Mouse (Mus musculus) forebrain, embryonic 16.5 days (tissue): ENCODE data around the gene Fam241b. TPM values are rescaled to one million over a fixed set of nuclear protein-coding genes. Genes with fewer than 3 reads are reported as not detected.

Source experiments
- ATAC-seq: fragments of 200-750 bp; cut with Nextera tagmentation; 2 replicates; pipeline ENCODE4 v1.8.0; 2017; ENCODE audit warnings: mild to moderate bottlenecking, moderate library complexity
- H3K27ac ChIP-seq: fragments of 300-500 bp; sonication (generic); 2 replicates; pipeline ENCODE4 v1.5.1; 2014; ENCODE audit warnings: low read length, control low read depth
- H3K27me3 ChIP-seq: fragments of 300-500 bp; sonication (generic); replicated peaks from 2 replicates; pipeline ENCODE4 v1.6.1; 2014; ENCODE audit warnings: low read length; ENCODE audit not compliant: control insufficient read depth, insufficient read depth
- H3K36me3 ChIP-seq: fragments of 300-500 bp; sonication (generic); 2 replicates; pipeline ENCODE4 v1.6.1; 2014; ENCODE audit not compliant: control insufficient read depth, insufficient read depth
- H3K4me1 ChIP-seq: fragments of 300-500 bp; sonication (generic); replicated peaks from 2 replicates; pipeline ENCODE4 v1.6.1; 2014; ENCODE audit warnings: low read length; ENCODE audit not compliant: control insufficient read depth, insufficient read depth
- H3K4me2 ChIP-seq: fragments of 300-500 bp; sonication (generic); 2 replicates; pipeline ENCODE4 v1.6.1; 2014; ENCODE audit warnings: mild to moderate bottlenecking, low read length, control low read depth
- H3K4me3 ChIP-seq: fragments of 300-500 bp; sonication (generic); replicated peaks from 2 replicates; pipeline ENCODE4 v1.5.1; 2014; ENCODE audit warnings: mild to moderate bottlenecking, low read length, control low read depth
- H3K9ac ChIP-seq: fragments of 300-500 bp; sonication (generic); replicated peaks from 2 replicates; pipeline ENCODE4 v1.6.1; 2014; ENCODE audit warnings: low read depth, low read length, control low read depth
- H3K9me3 ChIP-seq: fragments of 300-500 bp; sonication (generic); 2 replicates; pipeline ENCODE4 v1.6.1; 2016; ENCODE audit warnings: low read length; ENCODE audit not compliant: control insufficient read depth
- WGBS: fragments of 180-500 bp; shearing (Covaris S2); extraction: QIAGEN DNeasy Blood & Tissue Kit; methylation state at CpG from one replicate; pipeline ENCODE4 v1.1.7; 2014; 5-methylcytosine and 5-hydroxymethylcytosine counted together
- polyA plus RNA-seq: library from polyadenylated mRNA; unstranded; fragments of >200 nt; fragmentation: Nextera tagmentation; extraction: Ambion mirVana; gene quantifications from 2 replicates; pipeline ENCODE4 v1.2.1, GENCODE M21; 2015

Gene Fam241b
- polyA plus RNA-seq, 1 experiment from 2014 or later = 185 TPM

DNA sequence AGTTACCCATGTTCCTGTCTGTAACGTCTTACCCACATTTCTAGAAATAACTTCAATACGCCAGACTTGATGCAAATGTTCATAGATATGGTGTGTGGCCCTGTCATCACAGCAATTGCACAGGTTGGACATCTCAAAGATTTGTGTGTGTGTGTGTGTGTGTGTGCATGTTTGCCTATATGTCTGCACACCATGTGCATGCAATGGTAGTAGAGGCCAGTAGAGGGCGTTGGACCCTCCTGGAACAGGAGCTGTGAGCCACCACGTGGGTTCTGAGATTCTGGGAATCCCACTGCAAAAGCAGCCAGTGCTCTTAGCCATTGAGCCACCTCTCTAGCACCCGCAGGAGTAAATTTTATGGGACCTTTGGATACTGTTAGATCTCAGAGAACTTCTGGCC is 80.9 kb downstream of the Fam241b start:
- no peak overlapping the region for H3K4me3 ChIP-seq
- no peak overlapping the region for H3K27ac ChIP-seq
- H3K9ac ChIP-seq = no peak overlapping the region
- no peaks in the 10 kb centered on the region for H3K9me3 ChIP-seq
- H3K27me3 ChIP-seq = no peaks in the 10 kb centered on the region
- no peaks in the 10 kb centered on the region for H3K36me3 ChIP-seq
- no peak overlapping the region for H3K4me2 ChIP-seq
- no peak for ATAC-seq
- peaks cover 5% of the 10 kb centered on the region; the same call in 1 of the 2 replicates for H3K4me1 ChIP-seq
- 68% methylated on average over 5 of the region's 5 CpGs for WGBS

- ATAC-seq = no peak
- H3K4me2 ChIP-seq = no peak overlapping the region
- no peaks in the 10 kb centered on the region for H3K27me3 ChIP-seq
- no peak overlapping the region for H3K9ac ChIP-seq
- no peaks in the 10 kb centered on the region for H3K9me3 ChIP-seq
- H3K4me3 ChIP-seq = no peak overlapping the region
- H3K27ac ChIP-seq = no peak overlapping the region
- peaks cover 5% of the 10 kb centered on the region; the same call in 1 of the 2 replicates for H3K4me1 ChIP-seq
- no peaks in the 10 kb centered on the region for H3K36me3 ChIP-seq
- WGBS = 54% methylated on average over 14 of the region's 14 CpGs
These were observed 82.6 kb downstream of the Fam241b start for GRCm38 (mm10) chr10:62060969-62061678.

DNA sequence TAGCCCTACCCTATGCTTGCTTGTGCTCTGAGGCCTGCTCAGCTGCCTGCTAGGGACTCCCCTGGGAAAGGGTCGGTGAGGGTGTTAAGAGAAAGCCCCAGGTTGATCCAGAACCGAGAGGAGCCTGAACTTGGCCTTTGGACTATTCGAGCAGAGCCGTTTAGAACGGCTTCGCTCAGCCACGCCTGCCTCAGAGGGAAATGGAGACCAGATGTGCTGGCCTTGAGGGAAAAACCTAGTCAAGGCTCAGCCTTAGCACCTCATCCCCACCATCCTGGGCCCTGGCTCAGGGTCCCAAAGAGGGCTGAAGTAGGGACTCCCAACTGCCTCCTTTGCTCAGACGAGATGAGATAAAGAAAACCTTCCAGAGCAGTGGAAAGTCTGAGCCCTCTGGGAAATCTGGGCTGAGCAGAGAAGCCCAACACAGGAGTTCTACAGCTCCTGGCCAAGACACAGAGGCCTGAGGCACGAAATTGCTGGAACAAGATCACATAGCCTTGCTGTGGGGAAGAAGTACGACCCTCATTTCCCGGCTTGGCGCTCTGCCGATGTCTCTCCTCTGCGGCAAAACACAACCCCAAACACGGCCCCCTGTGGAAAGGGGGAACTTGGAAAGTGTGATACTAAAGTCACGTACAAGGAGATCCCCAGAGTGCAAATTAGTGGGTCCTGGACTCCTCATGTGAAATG is 83.4 kb downstream of the Fam241b start:
- H3K4me2 ChIP-seq = no peak overlapping the region
- no peak overlapping the region for H3K9ac ChIP-seq
- H3K9me3 ChIP-seq = no peaks in the 10 kb centered on the region
- ATAC-seq = no peak
- H3K27me3 ChIP-seq = no peaks in the 10 kb centered on the region
- 72% methylated on average over 16 of the region's 16 CpGs for WGBS
- H3K4me1 ChIP-seq = peaks cover 5% of the 10 kb centered on the region; the same call in 1 of the 2 replicates
- no peak overlapping the region for H3K4me3 ChIP-seq
- no peaks in the 10 kb centered on the region for H3K36me3 ChIP-seq
- no peak overlapping the region for H3K27ac ChIP-seq

DNA sequence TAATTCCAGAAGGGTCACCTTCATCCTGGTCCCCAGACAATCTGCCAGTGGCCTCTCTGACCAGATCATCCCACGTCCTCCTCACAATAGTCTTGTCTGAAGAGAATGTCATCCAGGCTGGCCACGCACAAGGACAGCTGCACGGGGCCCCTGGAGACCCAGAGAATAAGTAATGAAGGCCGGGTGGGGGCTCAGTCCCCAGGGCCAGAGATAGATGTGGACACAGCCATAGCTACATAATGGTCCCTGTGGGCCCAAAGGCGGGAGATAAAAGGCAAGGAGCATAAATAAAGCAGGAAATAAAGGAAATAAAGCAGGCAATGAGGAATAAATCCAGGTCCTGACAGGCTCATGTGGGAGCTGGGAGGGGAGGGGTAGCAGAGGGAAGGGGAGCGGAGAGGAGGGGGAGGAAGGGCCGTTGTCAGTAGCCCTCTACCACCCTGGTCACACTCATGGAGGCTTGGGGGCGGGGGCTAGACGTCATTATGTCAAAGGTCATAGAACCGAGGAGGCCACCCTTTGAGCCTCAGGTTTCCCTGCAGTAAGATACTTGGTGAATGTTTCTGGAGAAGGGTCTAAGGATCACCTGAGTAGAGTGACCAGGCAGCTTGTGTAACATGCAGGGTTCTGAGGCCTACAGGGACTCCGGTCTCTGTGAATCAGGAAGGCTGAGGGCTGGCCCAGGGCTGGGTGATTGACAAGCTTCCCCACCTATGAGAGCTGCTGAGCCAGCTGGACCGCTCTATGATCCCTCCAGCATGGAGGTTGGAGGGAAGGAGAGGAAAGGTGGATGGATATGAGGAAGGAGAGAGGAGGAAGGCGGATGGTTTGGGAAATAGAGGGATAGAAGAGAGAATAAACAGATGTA is 85.0 kb downstream of the Fam241b start:
- no peaks in the 10 kb centered on the region for H3K36me3 ChIP-seq
- no peaks in the 10 kb centered on the region for H3K9me3 ChIP-seq
- H3K27me3 ChIP-seq = no peaks in the 10 kb centered on the region
- H3K4me1 ChIP-seq = peaks cover 5% of the 10 kb centered on the region; the same call in 1 of the 2 replicates
- no peak overlapping the region for H3K4me3 ChIP-seq
- no peak for ATAC-seq
- H3K27ac ChIP-seq = no peak overlapping the region
- H3K4me2 ChIP-seq = no peak overlapping the region
- 77% methylated on average over 13 of the region's 13 CpGs for WGBS
- H3K9ac ChIP-seq = no peak overlapping the region

Other genes starting within 250 kb of the Fam241b start
- gene Col13a1, start 164.8 kb downstream of the Fam241b start, polyA plus RNA-seq = 0.98 and 1.4 TPM in 2 replicates
- 0.16 TPM in 1 of 2 replicates, not detected in the other for gene Neurog3, start 10.8 kb downstream of the Fam241b start, polyA plus RNA-seq
- 13.9 and 15.4 TPM in 2 replicates for gene Tspan15, start 87.3 kb upstream of the Fam241b start, polyA plus RNA-seq
- not detected in 2 replicates for gene Tacr2, start 108.5 kb upstream of the Fam241b start, polyA plus RNA-seq
- gene Hk1, start 236.0 kb upstream of the Fam241b start, polyA plus RNA-seq = 105 and 107 TPM in 2 replicates